Mouse (Mus musculus): ENCODE data around the gene Lin7c.

Lin7c gene

GRCm38 (mm10) chr2:109916782-109917495, 26.3 kb downstream of the Lin7c start:
- no peak for DNase-seq (ENCODE audit: extremely low read depth, low read depth)

GRCm38 (mm10) chr2:109917496-109918413, 27.1 kb downstream of the Lin7c start, which contains the start of gene Lgr4:
Gene Lgr4 (plus strand): TSS chr2:109917647.
- peak; percentile 98 for DNase-seq (ENCODE audit: extremely low read depth, low read depth)

- DNase-seq (ENCODE audit: extremely low read depth, low read depth) = no peak
Observed at GRCm38 (mm10) chr2:109918592-109919262, 28.1 kb downstream of the Lin7c start.

GRCm38 (mm10) chr2:109920471-109920870, 29.8 kb downstream of the Lin7c start:
- no peak for DNase-seq (ENCODE audit: extremely low read depth, low read depth)

- no peak for DNase-seq (ENCODE audit: extremely low read depth, low read depth)
Observed at GRCm38 (mm10) chr2:109921298-109922035, 30.8 kb downstream of the Lin7c start.

- no peak for DNase-seq (ENCODE audit: extremely low read depth, low read depth)
Observed at GRCm38 (mm10) chr2:109922306-109922705, 31.7 kb downstream of the Lin7c start.

- no peak for DNase-seq (ENCODE audit: extremely low read depth, low read depth)
Observed at GRCm38 (mm10) chr2:109923031-109923430, 32.4 kb downstream of the Lin7c start.

- DNase-seq (ENCODE audit: extremely low read depth, low read depth) = no peak
Observed at GRCm38 (mm10) chr2:109923945-109924344, 33.3 kb downstream of the Lin7c start.

GRCm38 (mm10) chr2:109926984-109927383, 36.3 kb downstream of the Lin7c start:
- no peak for DNase-seq (ENCODE audit: extremely low read depth, low read depth)

- DNase-seq (ENCODE audit: extremely low read depth, low read depth) = no peak
Observed at GRCm38 (mm10) chr2:109927446-109927845, 36.8 kb downstream of the Lin7c start.

GRCm38 (mm10) chr2:109927876-109928275, 37.2 kb downstream of the Lin7c start:
- no peak for DNase-seq (ENCODE audit: extremely low read depth, low read depth)

- DNase-seq (ENCODE audit: extremely low read depth, low read depth) = no peak
Observed at GRCm38 (mm10) chr2:109928791-109929190, 38.1 kb downstream of the Lin7c start.

- DNase-seq (ENCODE audit: extremely low read depth, low read depth) = peak; percentile 44
Observed at GRCm38 (mm10) chr2:109929256-109929655, 38.6 kb downstream of the Lin7c start.

GRCm38 (mm10) chr2:109930366-109930765, 39.7 kb downstream of the Lin7c start:
- no peak for DNase-seq (ENCODE audit: extremely low read depth, low read depth)

GRCm38 (mm10) chr2:109930771-109931170, 40.1 kb downstream of the Lin7c start:
- DNase-seq (ENCODE audit: extremely low read depth, low read depth) = no peak

- DNase-seq (ENCODE audit: extremely low read depth, low read depth) = no peak
Observed at GRCm38 (mm10) chr2:109931978-109932780, 41.5 kb downstream of the Lin7c start.

GRCm38 (mm10) chr2:109933151-109933550, 42.5 kb downstream of the Lin7c start:
- DNase-seq (ENCODE audit: extremely low read depth, low read depth) = no peak

- no peak for DNase-seq (ENCODE audit: extremely low read depth, low read depth)
Observed at GRCm38 (mm10) chr2:109934086-109934485, 43.4 kb downstream of the Lin7c start.

- no peak for DNase-seq (ENCODE audit: extremely low read depth, low read depth)
Observed at GRCm38 (mm10) chr2:109935194-109935593, 44.5 kb downstream of the Lin7c start.

- DNase-seq (ENCODE audit: extremely low read depth, low read depth) = no peak
Observed at GRCm38 (mm10) chr2:109935754-109936409, 45.2 kb downstream of the Lin7c start.

Measured in MEL-GATA-1-ER (cell line).